Mouse (Mus musculus): ENCODE measurements around the gene Plod3. TPM values are rescaled to one million over a fixed set of nuclear protein-coding genes. Genes with fewer than 3 reads are reported as not detected.
A peak's percentile ranks its signal among the peaks of the same experiment; 100 is the strongest.
"Not testable (repeated sequence)": the region's sequence is repeated elsewhere in the genome, so short reads cannot be mapped to it uniquely, and the experiment has no call there.

Gene Plod3
- polyA plus RNA-seq (2016; fragmentation: Nextera tagmentation; extraction: Ambion mirVana) = 43.3 and 44.7 TPM in 2 replicates

GRCm38 (mm10) chr5:136986695-136987137, at the start of gene Plod3:
Gene Plod3 (plus strand): TSS chr5:136987019.
- Histone ChIP-seq H3K4me1 (peaks cover 20% of the 10 kb centered on the region), H3K27ac (peak within 1 kb of the TSS; percentile 97), H3K4me3 (peak within 1 kb of the TSS; percentile 77), H3K9me3 (replicated peaks) (no peaks in the 10 kb centered on the region), H3K9ac (peak within 1 kb of the TSS; percentile 91), H3K4me2 (replicated peaks) (peak within 1 kb of the TSS; percentile 87), H3K36me3 (peaks cover 39% of the 10 kb centered on the region), H3K27me3 (no peaks in the 10 kb centered on the region)
- WGBS = under 1% methylated on average over 26 of the region's 26 CpGs
- peak; percentile 90 for ATAC-seq (ENCODE audit: low FRiP score)

GRCm38 (mm10) chr5:136937621-136938020, 49.2 kb upstream of the Plod3 start:
- 94% methylated on average over 5 of the region's 5 CpGs for WGBS
- no peak for ATAC-seq (ENCODE audit: low FRiP score)
- no peak overlapping the region for H3K9ac ChIP-seq
- H3K27me3 ChIP-seq = no peaks in the 10 kb centered on the region
- H3K4me2 ChIP-seq (replicated peaks) = no peak overlapping the region
- H3K36me3 ChIP-seq = no peaks in the 10 kb centered on the region
- H3K4me1 ChIP-seq = no peaks in the 10 kb centered on the region
- H3K9me3 ChIP-seq (replicated peaks) = no peaks in the 10 kb centered on the region
- H3K27ac ChIP-seq = no peak overlapping the region
- no peak overlapping the region for H3K4me3 ChIP-seq

GRCm38 (mm10) chr5:136939284-136939683, 47.5 kb upstream of the Plod3 start:
- WGBS = 67% methylated on average over 7 of the region's 7 CpGs
- Histone ChIP-seq H3K36me3 (no peaks in the 10 kb centered on the region), H3K27me3 (no peaks in the 10 kb centered on the region), H3K4me1 (no peaks in the 10 kb centered on the region), H3K4me2 (replicated peaks) (no peak overlapping the region), H3K27ac (no peak overlapping the region), H3K9me3 (replicated peaks) (no peaks in the 10 kb centered on the region), H3K9ac (no peak overlapping the region), H3K4me3 (no peak overlapping the region)
- ATAC-seq (ENCODE audit: low FRiP score) = no peak

GRCm38 (mm10) chr5:136940029-136940428, 46.8 kb upstream of the Plod3 start:
- not testable (repeated sequence) for H3K27ac ChIP-seq; H3K4me2 ChIP-seq (replicated peaks); H3K4me1 ChIP-seq; H3K36me3 ChIP-seq; H3K27me3 ChIP-seq; H3K9ac ChIP-seq; ATAC-seq (ENCODE audit: low FRiP score); H3K4me3 ChIP-seq; H3K9me3 ChIP-seq (replicated peaks)
- 91% methylated on average over 6 of the region's 6 CpGs for WGBS

GRCm38 (mm10) chr5:136940845-136941560, 45.8 kb upstream of the Plod3 start:
- ATAC-seq (ENCODE audit: low FRiP score) = no peak
- H3K4me3 ChIP-seq = no peak overlapping the region
- H3K9me3 ChIP-seq (replicated peaks) = no peaks in the 10 kb centered on the region
- no peaks in the 10 kb centered on the region for H3K27me3 ChIP-seq
- WGBS = 89% methylated on average over 12 of the region's 12 CpGs
- no peaks in the 10 kb centered on the region for H3K36me3 ChIP-seq
- no peak overlapping the region for H3K4me2 ChIP-seq (replicated peaks)
- H3K4me1 ChIP-seq = no peaks in the 10 kb centered on the region
- no peak overlapping the region for H3K27ac ChIP-seq
- H3K9ac ChIP-seq = no peak overlapping the region

- Histone ChIP-seq H3K4me1 (no peaks in the 10 kb centered on the region), H3K9me3 (replicated peaks) (no peaks in the 10 kb centered on the region), H3K4me2 (replicated peaks) (no peak overlapping the region), H3K9ac (no peak overlapping the region), H3K36me3 (no peaks in the 10 kb centered on the region), H3K27ac (no peak overlapping the region), H3K27me3 (no peaks in the 10 kb centered on the region), H3K4me3 (no peak overlapping the region)
- WGBS = 83% methylated on average over 3 of the region's 3 CpGs
- no peak for ATAC-seq (ENCODE audit: low FRiP score)
Observed at GRCm38 (mm10) chr5:136942781-136943180, 44.0 kb upstream of the Plod3 start.

- H3K27me3 ChIP-seq = no peaks in the 10 kb centered on the region
- H3K4me3 ChIP-seq = no peak overlapping the region
- H3K4me2 ChIP-seq (replicated peaks) = no peak overlapping the region
- no peaks in the 10 kb centered on the region for H3K9me3 ChIP-seq (replicated peaks)
- 84% methylated on average over 2 of the region's 2 CpGs for WGBS
- H3K36me3 ChIP-seq = no peaks in the 10 kb centered on the region
- no peaks in the 10 kb centered on the region for H3K4me1 ChIP-seq
- ATAC-seq (ENCODE audit: low FRiP score) = no peak
- H3K9ac ChIP-seq = no peak overlapping the region
- H3K27ac ChIP-seq = no peak overlapping the region
Observed at GRCm38 (mm10) chr5:136943382-136943781, 43.4 kb upstream of the Plod3 start.

- ATAC-seq (ENCODE audit: low FRiP score) = no peak
- Histone ChIP-seq H3K9me3 (replicated peaks) (no peaks in the 10 kb centered on the region), H3K4me2 (replicated peaks) (no peak overlapping the region), H3K4me1 (no peaks in the 10 kb centered on the region), H3K27me3 (no peaks in the 10 kb centered on the region), H3K36me3 (no peaks in the 10 kb centered on the region), H3K4me3 (no peak overlapping the region), H3K27ac (no peak overlapping the region), H3K9ac (no peak overlapping the region)
- WGBS = 79% methylated on average over 12 of the region's 12 CpGs
Observed at GRCm38 (mm10) chr5:136945084-136945483, 41.7 kb upstream of the Plod3 start.

- no peak for ATAC-seq (ENCODE audit: low FRiP score)
- H3K27ac ChIP-seq = no peak overlapping the region
- H3K9me3 ChIP-seq (replicated peaks) = no peaks in the 10 kb centered on the region
- no peak overlapping the region for H3K4me3 ChIP-seq
- H3K36me3 ChIP-seq = no peaks in the 10 kb centered on the region
- H3K4me1 ChIP-seq = no peaks in the 10 kb centered on the region
- no peak overlapping the region for H3K9ac ChIP-seq
- H3K27me3 ChIP-seq = no peaks in the 10 kb centered on the region
- no peak overlapping the region for H3K4me2 ChIP-seq (replicated peaks)
Observed at GRCm38 (mm10) chr5:136947874-136948273, 38.9 kb upstream of the Plod3 start.

GRCm38 (mm10) chr5:136949551-136950336, 37.1 kb upstream of the Plod3 start:
- H3K27me3 ChIP-seq; H3K36me3 ChIP-seq; H3K9ac ChIP-seq; H3K9me3 ChIP-seq (replicated peaks); ATAC-seq (ENCODE audit: low FRiP score); H3K27ac ChIP-seq; H3K4me3 ChIP-seq; H3K4me2 ChIP-seq (replicated peaks): not testable (repeated sequence)
- H3K4me1 ChIP-seq = peaks cover 11% of the 10 kb centered on the region
- WGBS = 82% methylated on average over 14 of the region's 14 CpGs

GRCm38 (mm10) chr5:136950521-136950920, 36.3 kb upstream of the Plod3 start:
- Histone ChIP-seq H3K4me3 (no peak overlapping the region), H3K27me3 (no peaks in the 10 kb centered on the region), H3K9me3 (replicated peaks) (no peaks in the 10 kb centered on the region), H3K36me3 (no peaks in the 10 kb centered on the region), H3K9ac (no peak overlapping the region), H3K4me1 (peaks cover 18% of the 10 kb centered on the region), H3K4me2 (replicated peaks) (no peak overlapping the region), H3K27ac (no peak overlapping the region)
- no peak for ATAC-seq (ENCODE audit: low FRiP score)
- WGBS = 90% methylated on average over 6 of the region's 6 CpGs

- Histone ChIP-seq H3K4me3 (no peak overlapping the region), H3K4me1 (peaks cover 22% of the 10 kb centered on the region), H3K9ac (no peak overlapping the region), H3K9me3 (replicated peaks) (no peaks in the 10 kb centered on the region), H3K36me3 (peaks cover under 1% of the 10 kb centered on the region; the same call in 1 of the 2 replicates), H3K27me3 (no peaks in the 10 kb centered on the region), H3K4me2 (replicated peaks) (no peak overlapping the region), H3K27ac (no peak overlapping the region)
- WGBS = 83% methylated on average over 4 of the region's 4 CpGs
- no peak for ATAC-seq (ENCODE audit: low FRiP score)
Observed at GRCm38 (mm10) chr5:136952153-136952552, 34.7 kb upstream of the Plod3 start.
